Mouse (Mus musculus) induced T-regulatory cell, adult 2 months (primary cell): ENCODE results near the gene Tecr.
"Not testable (repeated sequence)": the region's sequence is repeated elsewhere in the genome, so short reads cannot be mapped to it uniquely, and the experiment has no call there.

Source experiments
- DNase-seq: peaks from one replicate; pipeline ENCODE4 v3.0.0-alpha.2; 2012; ENCODE audit warnings: low read depth

Tecr gene

GRCm38 (mm10) chr8:83580826-83581225 lies 26.9 kb downstream of the Tecr start:
- DNase-seq: no peak

GRCm38 (mm10) chr8:83579676-83580075 lies 28.1 kb downstream of the Tecr start:
- DNase-seq: no peak

GRCm38 (mm10) chr8:83578131-83579055 lies 29.4 kb downstream of the Tecr start:
- DNase-seq: no peak

- no peak for DNase-seq
These were observed 30.4 kb downstream of the Tecr start for GRCm38 (mm10) chr8:83577384-83577791.

GRCm38 (mm10) chr8:83576921-83577320 lies 30.9 kb downstream of the Tecr start:
- DNase-seq: no peak

GRCm38 (mm10) chr8:83576516-83576895 lies 31.3 kb downstream of the Tecr start:
- no peak for DNase-seq

- no peak for DNase-seq
These were observed 31.9 kb downstream of the Tecr start for GRCm38 (mm10) chr8:83575561-83576515.

GRCm38 (mm10) chr8:83574631-83575315 lies 33.0 kb downstream of the Tecr start:
- no peak for DNase-seq

- DNase-seq: peak; percentile 89
These were observed 34.5 kb downstream of the Tecr start for GRCm38 (mm10) chr8:83573140-83573875.

GRCm38 (mm10) chr8:83572246-83572812 lies 35.4 kb downstream of the Tecr start:
- DNase-seq: no peak

GRCm38 (mm10) chr8:83571791-83572190 lies 36.0 kb downstream of the Tecr start:
- no peak for DNase-seq

- not testable (repeated sequence) for DNase-seq
These were observed 36.8 kb downstream of the Tecr start for GRCm38 (mm10) chr8:83571001-83571340.

- DNase-seq: no peak
These were observed 37.3 kb downstream of the Tecr start for GRCm38 (mm10) chr8:83570272-83571000.

- DNase-seq: no peak
These were observed 38.6 kb downstream of the Tecr start for GRCm38 (mm10) chr8:83569165-83569564.

- DNase-seq: no peak
These were observed 39.0 kb downstream of the Tecr start for GRCm38 (mm10) chr8:83568755-83569154.

GRCm38 (mm10) chr8:83568128-83568527 lies 39.6 kb downstream of the Tecr start:
- no peak for DNase-seq

GRCm38 (mm10) chr8:83567668-83568067 lies 40.1 kb downstream of the Tecr start:
- DNase-seq: no peak

- peak; percentile 95 for DNase-seq
These were observed 41.0 kb downstream of the Tecr start, which contains the start of gene Ndufb7 for GRCm38 (mm10) chr8:83566469-83567395. Gene Ndufb7, plus strand, starts transcription at chr8:83566671.

- peak; percentile 71 for DNase-seq
These were observed 41.9 kb downstream of the Tecr start for GRCm38 (mm10) chr8:83565731-83566375.
